Mouse (Mus musculus): ENCODE measurements around the gene Taf1a.

Gene Taf1a

GRCm38 (mm10) chr1:183414081-183414727 lies 25.4 kb downstream of the Taf1a start:
- no peak for DNase-seq (ENCODE audit: low read depth, low spot score)

GRCm38 (mm10) chr1:183417873-183418272 lies 29.1 kb downstream of the Taf1a start, which contains the start of gene Hhipl2:
Hhipl2 (plus strand) TSS chr1:183418215.
- DNase-seq (ENCODE audit: low read depth, low spot score) = no peak

GRCm38 (mm10) chr1:183419741-183420140 lies 31.0 kb downstream of the Taf1a start:
- no peak for DNase-seq (ENCODE audit: low read depth, low spot score)

- DNase-seq (ENCODE audit: low read depth, low spot score) = no peak
Measured at GRCm38 (mm10) chr1:183420296-183420695, 31.5 kb downstream of the Taf1a start.

- DNase-seq (ENCODE audit: low read depth, low spot score) = no peak
Measured at GRCm38 (mm10) chr1:183424100-183424499, 35.3 kb downstream of the Taf1a start.

- DNase-seq (ENCODE audit: low read depth, low spot score) = no peak
Measured at GRCm38 (mm10) chr1:183434918-183435317, 46.1 kb downstream of the Taf1a start.

- no peak for DNase-seq (ENCODE audit: low read depth, low spot score)
Measured at GRCm38 (mm10) chr1:183439036-183439435, 50.3 kb downstream of the Taf1a start.

- peak; percentile 19 for DNase-seq (ENCODE audit: low read depth, low spot score)
Measured at GRCm38 (mm10) chr1:183442015-183442774, 53.4 kb downstream of the Taf1a start.

GRCm38 (mm10) chr1:183453066-183453465 lies 64.3 kb downstream of the Taf1a start:
- DNase-seq (ENCODE audit: low read depth, low spot score) = no peak
